Mouse (Mus musculus) heart, postnatal 36 days (tissue): ENCODE results near the gene Golm1. TPM values are rescaled to one million over a fixed set of nuclear protein-coding genes. Genes with fewer than 3 reads are reported as not detected.
"Not testable (repeated sequence)": the region's sequence is repeated elsewhere in the genome, so short reads cannot be mapped to it uniquely, and the experiment has no call there.

Experiments used
- DNase-seq, 2 experiments: peaks; one replicate each; pipeline ENCODE4 v3.0.0; 2021 to 2022
- intact Hi-C: fragments of 180-260 bp; cut with DNase I; formaldehyde crosslinking; loops from one replicate; pipeline ENCODE4 v1.15.1; 2025
- total RNA-seq, 2 experiments: library from RNA; stranded (reverse); gene quantifications; 2 replicates each; pipeline ENCODE4 v1.2.3; 2021

Gene Golm1
- 10 to 100 TPM; 14.8 to 15.4 TPM for total RNA-seq

GRCm38 (mm10) chr13:59675151-59676011 is at the start of gene Golm1:
Golm1 (minus strand) TSS chr13:59675811.
- peak; percentile 69 to 74 for DNase-seq
- intact Hi-C loops: no loop called here

DNA sequence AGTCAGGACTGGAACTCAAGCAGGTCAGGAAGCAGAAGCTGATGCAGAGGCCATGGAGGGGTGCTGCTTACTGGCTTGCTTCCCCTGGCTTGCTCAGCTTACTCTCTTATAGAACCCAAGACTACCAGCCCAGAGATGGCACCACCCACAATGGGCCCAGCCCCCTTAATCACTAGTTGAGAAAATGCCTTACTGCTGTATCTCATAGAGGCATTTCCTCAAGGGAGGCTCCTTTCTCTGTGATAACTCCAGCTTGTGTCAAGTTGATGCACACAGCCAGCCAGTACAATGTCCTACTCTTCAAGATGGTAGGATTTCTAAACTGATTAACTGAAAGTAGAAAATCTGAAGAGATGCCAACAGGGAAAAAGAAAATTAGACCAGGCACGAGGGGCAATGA is 46.5 kb upstream of the Golm1 start:
- DNase-seq, intact Hi-C loops: not testable (repeated sequence)

GRCm38 (mm10) chr13:59719475-59719874 is 43.9 kb upstream of the Golm1 start:
- no peak for DNase-seq
- intact Hi-C loops: loop anchor here (1.0 kb wide), 1 partner anchor 18 kb away; no protein-coding TSS in a partner anchor

GRCm38 (mm10) chr13:59718857-59719440 is 43.3 kb upstream of the Golm1 start:
- intact Hi-C loops: loop anchor here (1.0 kb wide), 1 partner anchor 18 kb away; no protein-coding TSS in a partner anchor

GRCm38 (mm10) chr13:59713710-59714109 is 38.1 kb upstream of the Golm1 start:
- no peak for DNase-seq
- intact Hi-C loops: no loop called here

More at GRCm38 (mm10) chr13:59718857-59719440, 43.3 kb upstream of the Golm1 start:
- DNase-seq: peak in 1 of 2 experiments; percentile 27

GRCm38 (mm10) chr13:59711984-59712383 is 36.4 kb upstream of the Golm1 start, which contains the start of gene Spata31d1b:
Spata31d1b (plus strand) TSS chr13:59712284.
- DNase-seq, intact Hi-C loops: not testable (repeated sequence)

- intact Hi-C loops: no loop called here
- no peak for DNase-seq
Observed at GRCm38 (mm10) chr13:59710230-59710629, 34.6 kb upstream of the Golm1 start, which contains the start of gene Spata31d1a. Spata31d1a (minus strand) TSS chr13:59710330.

DNA sequence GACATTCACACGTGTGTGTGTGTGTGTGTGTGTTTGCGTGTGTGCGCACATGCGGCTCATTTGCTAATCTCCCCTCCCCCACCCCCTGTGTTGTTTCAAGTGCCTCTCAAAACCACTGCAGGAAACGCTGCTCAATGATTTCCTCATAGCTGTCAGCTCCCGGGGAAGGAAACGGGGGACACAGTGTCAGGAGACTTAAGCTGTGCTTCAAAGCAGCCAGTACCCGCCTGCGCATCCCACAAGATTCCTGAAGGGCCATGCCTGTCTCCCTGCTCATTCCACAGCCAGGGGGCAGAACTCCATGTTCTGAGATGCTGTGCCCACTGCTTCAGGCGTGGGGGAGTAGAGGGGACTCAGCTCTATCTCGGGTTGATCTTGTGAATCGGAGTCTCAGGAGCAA is 29.0 kb upstream of the Golm1 start:
- DNase-seq: no peak
- intact Hi-C loops: loop anchor here (2.0 kb wide), 1 partner anchor 24 kb away; no protein-coding TSS in a partner anchor

- intact Hi-C loops: no loop called here
- no peak for DNase-seq
Observed at GRCm38 (mm10) chr13:59703514-59703913, 27.9 kb upstream of the Golm1 start.

GRCm38 (mm10) chr13:59700137-59700536 is 24.5 kb upstream of the Golm1 start:
- DNase-seq, intact Hi-C loops: not testable (repeated sequence)

DNA sequence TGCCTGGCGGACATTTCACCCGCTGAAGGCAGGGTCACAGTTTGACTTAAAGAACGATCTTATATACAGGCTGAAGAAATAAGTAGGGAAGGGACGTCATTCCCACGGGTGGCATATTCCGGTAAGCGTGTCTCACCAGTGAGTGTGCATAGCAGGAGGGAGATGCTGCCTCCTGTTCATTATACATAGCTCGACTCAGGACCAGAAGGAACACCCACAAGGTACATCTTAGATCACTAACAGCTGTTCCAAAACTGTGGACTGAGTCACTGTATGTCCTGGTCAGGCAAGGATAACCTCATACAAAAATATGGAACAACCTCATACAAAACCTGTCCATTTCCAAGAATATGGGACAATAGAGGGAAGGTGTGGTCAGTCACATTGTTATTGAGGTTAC is 23.5 kb upstream of the Golm1 start:
- DNase-seq: no peak
- intact Hi-C loops: no loop called here

DNA sequence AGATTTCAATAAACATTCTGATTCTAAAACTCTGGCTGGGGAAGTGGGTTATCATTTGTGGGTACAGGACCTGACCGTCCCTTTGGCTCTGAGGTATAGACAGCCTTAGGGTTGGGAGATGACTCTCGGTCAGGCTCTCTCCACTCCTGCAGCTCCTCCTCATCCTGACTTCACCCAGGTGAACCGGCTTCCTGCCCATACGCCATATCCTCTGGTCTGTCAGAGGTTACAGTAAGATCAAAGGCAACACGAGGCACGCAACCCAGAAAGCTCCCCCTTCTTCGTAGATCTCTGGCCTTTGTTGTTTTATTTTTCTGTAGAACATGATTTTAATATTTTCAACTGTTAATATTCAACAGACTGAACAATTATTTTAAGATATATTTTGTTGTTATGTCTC is 20.2 kb upstream of the Golm1 start:
- DNase-seq: no peak
- intact Hi-C loops: no loop called here

GRCm38 (mm10) chr13:59694008-59694407 is 18.4 kb upstream of the Golm1 start, which contains the start of gene 4921517D22Rik:
4921517D22Rik (minus strand) TSS chr13:59694108.
- DNase-seq: no peak
- intact Hi-C loops: no loop called here

DNA sequence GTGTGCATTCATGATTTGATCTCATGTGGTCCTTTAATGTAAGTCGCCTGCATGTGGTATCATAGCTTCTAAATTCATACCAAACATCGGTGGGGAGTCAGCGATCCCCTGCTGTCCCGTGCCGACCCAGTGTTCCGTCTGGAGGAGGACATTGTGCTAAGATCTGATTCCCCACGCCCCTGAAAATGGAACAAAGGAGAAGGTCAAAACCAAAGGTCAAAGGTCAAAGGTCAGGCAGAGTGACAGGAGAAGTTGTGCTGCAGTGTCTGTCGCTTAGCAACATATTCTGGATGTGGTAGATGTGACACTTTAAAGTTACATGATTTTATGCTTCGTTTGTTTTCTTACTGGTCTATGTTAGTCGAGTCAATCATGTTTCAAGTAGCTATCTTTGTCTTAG is 15.9 kb upstream of the Golm1 start:
- DNase-seq: no peak

GRCm38 (mm10) chr13:59690576-59690975 is 15.0 kb upstream of the Golm1 start:
- intact Hi-C loops: no loop called here
- DNase-seq: no peak

More for the DNA sequence above, 15.9 kb upstream of the Golm1 start:
- intact Hi-C loops: no loop called here

- DNase-seq: no peak
- intact Hi-C loops: no loop called here
Observed at GRCm38 (mm10) chr13:59689843-59690242, 14.2 kb upstream of the Golm1 start.

DNA sequence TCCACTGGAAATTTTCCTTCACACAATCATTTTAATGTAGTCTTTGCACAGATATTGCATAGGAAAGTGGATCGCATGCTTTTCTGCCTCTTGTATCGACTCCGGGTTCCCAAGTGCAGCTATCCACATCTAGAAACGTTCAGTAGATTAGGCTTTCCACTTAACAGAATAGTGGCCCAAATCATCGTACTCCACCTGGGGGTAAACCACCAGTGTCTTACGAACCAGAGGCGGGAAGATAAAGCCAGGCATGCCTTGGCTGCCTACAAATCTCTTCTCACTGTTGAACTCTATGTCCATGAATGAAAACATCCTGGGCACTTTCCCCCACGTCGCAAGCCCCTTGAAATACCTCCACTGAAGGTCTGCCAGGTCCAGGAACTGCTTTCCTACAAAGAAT is 13.7 kb upstream of the Golm1 start:
- no peak for DNase-seq
- intact Hi-C loops: no loop called here

- DNase-seq: peak; percentile 15 to 37
- intact Hi-C loops: no loop called here
Observed at GRCm38 (mm10) chr13:59688338-59688770, 12.7 kb upstream of the Golm1 start.

DNA sequence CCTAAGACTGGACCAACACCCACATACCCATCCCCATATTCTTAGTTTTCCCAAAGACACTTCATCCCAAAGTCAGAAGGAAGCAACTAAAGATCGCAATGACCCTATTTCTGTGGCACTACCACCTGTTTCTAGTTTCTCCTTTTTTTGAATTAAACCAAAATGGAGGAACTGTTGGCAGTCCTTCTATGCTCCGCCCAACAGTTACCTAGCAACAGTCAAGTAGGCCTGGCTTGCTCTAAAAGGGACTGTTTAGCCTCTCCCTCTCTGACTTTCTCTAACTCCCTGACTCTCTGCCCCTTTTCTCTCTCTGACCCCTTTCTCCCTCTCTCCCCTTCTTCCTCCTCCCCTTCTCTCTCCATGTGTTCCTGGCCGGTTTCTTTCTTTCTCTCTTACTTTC is 9.6 kb upstream of the Golm1 start:
- intact Hi-C loops: no loop called here
- no peak for DNase-seq

GRCm38 (mm10) chr13:59682629-59683028 is 7.0 kb upstream of the Golm1 start:
- intact Hi-C loops: no loop called here

GRCm38 (mm10) chr13:59679908-59680307 is 4.3 kb upstream of the Golm1 start:
- no peak for DNase-seq
- intact Hi-C loops: no loop called here

More at GRCm38 (mm10) chr13:59682629-59683028, 7.0 kb upstream of the Golm1 start:
- DNase-seq: no peak
